In genomic region chr9:105827791-105828385, GRCm38 (mm10) we compare ENCODE assay signal across 10 mouse cellular contexts. TPM values are rescaled to one million over a fixed set of nuclear protein-coding genes. Genes with fewer than 3 reads are reported as not detected.
DNase-seq lines count a peak whose midpoint lies in the region; ATAC-seq lines count a peak whose summit lies in the region.
"Had no signal": no experiment of that assay in that cellular context is flagged by ENCODE, and none has a peak within 500 bp of the region (broad histone marks: within the 10 kb centered on the region; RNA-seq: fewer than 3 reads in every experiment).

Col6a6 (minus strand) TSS chr9:105828160.

- H3K4me1 ChIP-seq in hindbrain, embryonic 15.5 days (replicated peaks): peaks cover 5% of the 10 kb centered on the region
- 0 out of 2 replicates have a peak, but pooled peaks cover 7% of the 10 kb centered on the region for H3K4me1 ChIP-seq in neural tube, embryonic 12.5 days

- peak within 1 kb of the TSS; percentile 37 for H3K4me2 ChIP-seq in hindbrain, embryonic 15.5 days
- H3K4me2 ChIP-seq in neural tube, embryonic 12.5 days (replicated peaks): peak within 1 kb of the TSS; percentile 36

- H3K9me3 ChIP-seq in hindbrain, embryonic 15.5 days: no peaks in the 10 kb centered on the region
- H3K9me3 ChIP-seq in neural tube, embryonic 12.5 days: no peaks in the 10 kb centered on the region

- WGBS in hindbrain, embryonic 15.5 days: 18% methylated on average over 20 of the region's 20 CpGs
- 20% methylated on average over 20 of the region's 20 CpGs for WGBS in neural tube, embryonic 12.5 days

- no peak within 1 kb of the TSS for H3K27ac ChIP-seq in hindbrain, embryonic 15.5 days (replicated peaks)
- H3K27ac ChIP-seq in neural tube, embryonic 12.5 days: no peak within 1 kb of the TSS

- H3K9ac ChIP-seq in hindbrain, embryonic 15.5 days: no peak within 1 kb of the TSS
- H3K9ac ChIP-seq in neural tube, embryonic 12.5 days: no peak within 1 kb of the TSS

- peak; percentile 27 for DNase-seq in kidney, adult 9 months
- DNase-seq in kidney, adult 18-20 months: no peak
- DNase-seq in gastrocnemius, postnatal 10 days: peak; percentile 40
- DNase-seq in right cerebral cortex, postnatal 14 days: no peak
- no peak for DNase-seq in left cerebral cortex, adult 9 months (ENCODE audit: low spot score in 2 of 2)
- DNase-seq in adipocyte (ENCODE audit: low spot score): no peak
- DNase-seq: thymus, postnatal 25 days had no signal

- no peaks in the 10 kb centered on the region for H3K36me3 ChIP-seq in hindbrain, embryonic 15.5 days
- no peaks in the 10 kb centered on the region for H3K36me3 ChIP-seq in neural tube, embryonic 12.5 days

- peaks cover 8% of the 10 kb centered on the region; the same call in 1 of the 2 replicates for H3K27me3 ChIP-seq in hindbrain, embryonic 15.5 days
- no peaks in the 10 kb centered on the region; the same call in 1 of the 2 replicates for H3K27me3 ChIP-seq in neural tube, embryonic 12.5 days (replicated peaks)

- no peak within 1 kb of the TSS for H3K4me3 ChIP-seq in hindbrain, embryonic 15.5 days
- H3K4me3 ChIP-seq in neural tube, embryonic 12.5 days: no peak within 1 kb of the TSS

- no peak for ATAC-seq in hindbrain, embryonic 15.5 days (ENCODE audit: low FRiP score, low read depth)
- ATAC-seq in neural tube, embryonic 12.5 days (ENCODE audit: low FRiP score, low read depth): no peak

RNA-seq across cellular contexts. Expression of gene Col6a6, which starts in this region (rescaled TPM):
- total RNA-seq in gastrocnemius, postnatal 10 days (2021): 10 to 100 TPM; 32.5 to 45.0 TPM
- 0.28 and 0.29 TPM in 2 replicates for polyA plus RNA-seq in hindbrain, embryonic 15.5 days (2015; fragmentation: Nextera tagmentation; extraction: Ambion mirVana)
- polyA plus RNA-seq in neural tube, embryonic 12.5 days (2016; fragmentation: Nextera tagmentation; extraction: Ambion mirVana): 0.32 and 0.34 TPM in 2 replicates
- total RNA-seq: CH12.LX had no signal

Comparison
In these comparisons a context has a peak if more than half of its experiments do, and no peak if none do; other contexts are left out.
1. DNase-seq: peak in kidney, adult 9 months (single experiment) and gastrocnemius, postnatal 10 days (single experiment); none in kidney, adult 18-20 months (single experiment), right cerebral cortex, postnatal 14 days (single experiment), left cerebral cortex, adult 9 months (0 of 2) and adipocyte (single experiment).